Mouse (Mus musculus): Measurements from ENCODE around the gene Gpn2. TPM values are rescaled to one million over a fixed set of nuclear protein-coding genes. Genes with fewer than 3 reads are reported as not detected.

Gpn2 gene
- polyA plus RNA-seq, 1 experiment from 2014 or later, result 23.6 TPM

DNA sequence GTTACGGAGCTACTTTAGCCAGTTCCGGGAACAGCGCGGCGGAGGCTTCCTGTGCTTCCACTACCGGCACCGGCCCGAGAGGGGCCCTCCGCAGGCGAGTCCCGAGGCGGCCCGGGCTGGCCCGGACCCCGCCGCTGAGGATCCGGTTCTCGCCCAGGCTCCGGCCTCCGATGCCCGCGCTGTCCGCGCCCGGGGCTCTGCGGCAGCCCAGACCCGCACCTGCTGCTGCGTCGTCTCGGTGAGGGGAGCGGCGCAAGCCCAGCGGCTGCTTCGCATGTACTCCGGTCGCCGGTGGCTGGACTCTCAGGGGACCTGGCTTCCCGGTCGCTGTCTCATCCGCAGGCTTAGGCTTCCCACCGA is 9.3 kb upstream of the Gpn2 start:
- WGBS, result under 1% methylated on average over 41 of the region's 41 CpGs
- DNase-seq (ENCODE audit: low spot score), result no peak
- Histone ChIP-seq H3K4me3 (ENCODE audit: low read depth, low read length) (peak overlapping the region; percentile 98), H3K27me3 (ENCODE audit: control insufficient read depth, insufficient read depth, low read length) (no peaks in the 10 kb centered on the region), H3K4me1 (ENCODE audit: control insufficient read depth, insufficient read depth, low read length) (no peaks in the 10 kb centered on the region), H3K9me3 (replicated peaks; ENCODE audit: control insufficient read depth, low read length) (no peaks in the 10 kb centered on the region), H3K27ac (replicated peaks; ENCODE audit: low read depth, low read length) (no peak overlapping the region; the same call in 1 of the 2 replicates), H3K4me2 (ENCODE audit: low read depth, low read length) (peak overlapping the region; percentile 89), H3K36me3 (replicated peaks; ENCODE audit: control insufficient read depth, insufficient read depth, low read depth, low read length) (no peaks in the 10 kb centered on the region; the same call in 1 of the 2 replicates), H3K9ac (replicated peaks; ENCODE audit: low read length) (peak overlapping the region; percentile 91)
- ATAC-seq (replicated peaks; ENCODE audit: insufficient number of reproducible peaks, low FRiP score, low TSS enrichment, low read depth), result 0 out of 2 replicates have a peak, but pooled peaks have one; percentile 8

- ATAC-seq (replicated peaks; ENCODE audit: insufficient number of reproducible peaks, low FRiP score, low TSS enrichment, low read depth) (no peak), DNase-seq (ENCODE audit: low spot score) (no peak)
- Histone ChIP-seq H3K4me1 (ENCODE audit: control insufficient read depth, insufficient read depth, low read length) (no peaks in the 10 kb centered on the region), H3K27ac (replicated peaks; ENCODE audit: low read depth, low read length) (no peak overlapping the region), H3K9me3 (replicated peaks; ENCODE audit: control insufficient read depth, low read length) (no peaks in the 10 kb centered on the region), H3K27me3 (ENCODE audit: control insufficient read depth, insufficient read depth, low read length) (no peaks in the 10 kb centered on the region), H3K36me3 (replicated peaks; ENCODE audit: control insufficient read depth, insufficient read depth, low read depth, low read length) (no peaks in the 10 kb centered on the region; the same call in 1 of the 2 replicates), H3K4me2 (ENCODE audit: low read depth, low read length) (no peak overlapping the region), H3K4me3 (ENCODE audit: low read depth, low read length) (no peak overlapping the region), H3K9ac (replicated peaks; ENCODE audit: low read length) (no peak overlapping the region)
- 75% methylated on average over 12 of the region's 12 CpGs for WGBS
Measured at GRCm38 (mm10) chr4:133577983-133578382, 6.2 kb upstream of the Gpn2 start.

DNA sequence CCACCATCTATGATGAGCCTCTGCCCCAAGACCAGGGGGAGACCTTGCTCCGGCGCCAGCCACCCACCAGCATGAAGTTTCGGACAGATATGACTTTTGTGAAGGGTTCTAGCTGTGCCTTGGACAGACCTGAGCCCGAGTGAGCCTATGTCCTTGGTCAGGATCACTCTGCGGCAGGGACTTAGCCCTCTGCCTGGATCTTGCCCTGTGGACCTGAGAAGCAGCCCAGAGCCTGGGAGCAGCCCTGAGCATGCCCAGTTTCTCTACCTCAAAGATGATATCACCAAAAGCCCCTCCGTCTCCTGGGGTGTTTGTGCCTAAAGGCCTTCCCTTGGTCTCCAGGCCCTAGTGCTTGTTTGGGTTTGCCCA is 488 bp upstream of the Gpn2 start:
- Histone ChIP-seq H3K4me3 (ENCODE audit: low read depth, low read length) (peak overlapping the region; percentile 91), H3K9ac (replicated peaks; ENCODE audit: low read length) (peak overlapping the region; percentile 84), H3K4me2 (ENCODE audit: low read depth, low read length) (peak overlapping the region; percentile 99), H3K4me1 (ENCODE audit: control insufficient read depth, insufficient read depth, low read length) (peaks cover 4% of the 10 kb centered on the region; the same call in 1 of the 2 replicates), H3K27me3 (ENCODE audit: control insufficient read depth, insufficient read depth, low read length) (no peaks in the 10 kb centered on the region), H3K9me3 (replicated peaks; ENCODE audit: control insufficient read depth, low read length) (no peaks in the 10 kb centered on the region), H3K36me3 (replicated peaks; ENCODE audit: control insufficient read depth, insufficient read depth, low read depth, low read length) (peaks cover 2% of the 10 kb centered on the region), H3K27ac (replicated peaks; ENCODE audit: low read depth, low read length) (no peak overlapping the region)
- WGBS, result 63% methylated on average over 6 of the region's 6 CpGs
- no peak for DNase-seq (ENCODE audit: low spot score)
- no peak for ATAC-seq (replicated peaks; ENCODE audit: insufficient number of reproducible peaks, low FRiP score, low TSS enrichment, low read depth)

- no peaks in the 10 kb centered on the region for H3K9me3 ChIP-seq (replicated peaks; ENCODE audit: control insufficient read depth, low read length)
- WGBS, result 33% methylated on average over 7 of the region's 7 CpGs
- H3K4me1 ChIP-seq (ENCODE audit: control insufficient read depth, insufficient read depth, low read length), result no peaks in the 10 kb centered on the region
- H3K27me3 ChIP-seq (ENCODE audit: control insufficient read depth, insufficient read depth, low read length), result no peaks in the 10 kb centered on the region
- H3K36me3 ChIP-seq (replicated peaks; ENCODE audit: control insufficient read depth, insufficient read depth, low read depth, low read length), result no peaks in the 10 kb centered on the region; the same call in none of the 2 replicates
- H3K27ac ChIP-seq (replicated peaks; ENCODE audit: low read depth, low read length), result no peak overlapping the region
- no peak overlapping the region for H3K4me2 ChIP-seq (ENCODE audit: low read depth, low read length)
- no peak overlapping the region for H3K9ac ChIP-seq (replicated peaks; ENCODE audit: low read length)
- H3K4me3 ChIP-seq (ENCODE audit: low read depth, low read length), result no peak overlapping the region
- DNase-seq (ENCODE audit: low spot score), result peak; percentile 85
- no peak for ATAC-seq (replicated peaks; ENCODE audit: insufficient number of reproducible peaks, low FRiP score, low TSS enrichment, low read depth)
Measured at GRCm38 (mm10) chr4:133592570-133592969, 8.4 kb downstream of the Gpn2 start.

GRCm38 (mm10) chr4:133595538-133595937 is 11.4 kb downstream of the Gpn2 start:
- DNase-seq (ENCODE audit: low spot score) (no peak), ATAC-seq (replicated peaks; ENCODE audit: insufficient number of reproducible peaks, low FRiP score, low TSS enrichment, low read depth) (no peak)
- 70% methylated on average over 7 of the region's 7 CpGs for WGBS
- Histone ChIP-seq H3K9me3 (replicated peaks; ENCODE audit: control insufficient read depth, low read length) (no peaks in the 10 kb centered on the region), H3K4me2 (ENCODE audit: low read depth, low read length) (no peak overlapping the region), H3K9ac (replicated peaks; ENCODE audit: low read length) (no peak overlapping the region), H3K4me3 (ENCODE audit: low read depth, low read length) (no peak overlapping the region), H3K4me1 (ENCODE audit: control insufficient read depth, insufficient read depth, low read length) (no peaks in the 10 kb centered on the region), H3K36me3 (replicated peaks; ENCODE audit: control insufficient read depth, insufficient read depth, low read depth, low read length) (no peaks in the 10 kb centered on the region; the same call in 1 of the 2 replicates), H3K27me3 (ENCODE audit: control insufficient read depth, insufficient read depth, low read length) (peaks cover 9% of the 10 kb centered on the region), H3K27ac (replicated peaks; ENCODE audit: low read depth, low read length) (no peak overlapping the region)

DNA sequence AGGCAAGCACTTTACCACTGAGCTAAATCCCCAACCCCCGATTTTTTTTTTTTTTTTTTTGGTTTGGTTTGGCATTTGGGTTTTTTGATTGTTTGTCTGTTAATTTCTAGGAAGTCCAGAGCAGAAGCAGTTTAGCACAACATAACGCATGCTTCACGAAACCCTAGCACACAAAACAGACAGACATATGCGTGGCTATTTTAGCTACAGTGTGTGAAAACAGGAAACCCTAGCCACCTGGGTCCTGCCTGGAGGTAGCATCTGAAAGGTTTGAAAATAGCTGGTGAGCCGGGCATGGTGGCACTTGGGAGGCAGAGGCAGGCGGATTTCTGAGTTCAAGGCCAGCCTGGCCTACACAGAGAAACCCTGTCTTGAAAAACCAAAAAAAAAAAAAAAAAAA is 11.9 kb downstream of the Gpn2 start:
- no peak overlapping the region for H3K4me2 ChIP-seq (ENCODE audit: low read depth, low read length)
- ATAC-seq (replicated peaks; ENCODE audit: insufficient number of reproducible peaks, low FRiP score, low TSS enrichment, low read depth), result no peak
- DNase-seq (ENCODE audit: low spot score), result no peak
- no peaks in the 10 kb centered on the region for H3K9me3 ChIP-seq (replicated peaks; ENCODE audit: control insufficient read depth, low read length)
- H3K27me3 ChIP-seq (ENCODE audit: control insufficient read depth, insufficient read depth, low read length), result peaks cover 9% of the 10 kb centered on the region
- H3K4me3 ChIP-seq (ENCODE audit: low read depth, low read length), result no peak overlapping the region
- H3K4me1 ChIP-seq (ENCODE audit: control insufficient read depth, insufficient read depth, low read length), result no peaks in the 10 kb centered on the region
- 81% methylated on average over 6 of the region's 6 CpGs for WGBS
- H3K9ac ChIP-seq (replicated peaks; ENCODE audit: low read length), result no peak overlapping the region
- no peaks in the 10 kb centered on the region; the same call in 1 of the 2 replicates for H3K36me3 ChIP-seq (replicated peaks; ENCODE audit: control insufficient read depth, insufficient read depth, low read depth, low read length)
- H3K27ac ChIP-seq (replicated peaks; ENCODE audit: low read depth, low read length), result no peak overlapping the region

DNA sequence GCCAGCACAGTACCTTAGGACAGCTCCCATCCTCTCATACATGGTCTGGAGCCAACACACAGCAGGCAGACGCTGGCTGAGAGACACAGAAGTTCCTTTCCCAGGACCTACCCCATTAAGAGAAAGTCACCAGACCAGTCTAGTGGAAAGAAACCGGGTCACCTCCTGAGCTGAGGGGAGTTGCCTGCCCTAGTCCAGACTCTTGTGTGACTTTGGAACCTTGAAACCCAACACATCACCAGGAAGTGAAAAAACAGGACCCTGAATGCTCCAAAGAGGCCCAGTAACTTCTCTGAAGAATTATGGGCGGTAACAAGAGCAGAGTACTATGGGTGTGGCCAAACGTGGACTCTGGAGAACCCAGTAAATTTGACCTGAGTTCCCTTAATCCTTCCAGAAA is 14.5 kb downstream of the Gpn2 start:
- Histone ChIP-seq H3K9ac (replicated peaks; ENCODE audit: low read length) (no peak overlapping the region), H3K9me3 (replicated peaks; ENCODE audit: control insufficient read depth, low read length) (no peaks in the 10 kb centered on the region), H3K36me3 (replicated peaks; ENCODE audit: control insufficient read depth, insufficient read depth, low read depth, low read length) (no peaks in the 10 kb centered on the region), H3K4me3 (ENCODE audit: low read depth, low read length) (no peak overlapping the region), H3K4me2 (ENCODE audit: low read depth, low read length) (no peak overlapping the region), H3K27me3 (ENCODE audit: control insufficient read depth, insufficient read depth, low read length) (peaks cover 20% of the 10 kb centered on the region), H3K27ac (replicated peaks; ENCODE audit: low read depth, low read length) (no peak overlapping the region), H3K4me1 (ENCODE audit: control insufficient read depth, insufficient read depth, low read length) (peaks cover 3% of the 10 kb centered on the region; the same call in 1 of the 2 replicates)
- ATAC-seq (replicated peaks; ENCODE audit: insufficient number of reproducible peaks, low FRiP score, low TSS enrichment, low read depth), result no peak
- DNase-seq (ENCODE audit: low spot score), result no peak
- WGBS, result 47% methylated on average over 4 of the region's 4 CpGs

DNA sequence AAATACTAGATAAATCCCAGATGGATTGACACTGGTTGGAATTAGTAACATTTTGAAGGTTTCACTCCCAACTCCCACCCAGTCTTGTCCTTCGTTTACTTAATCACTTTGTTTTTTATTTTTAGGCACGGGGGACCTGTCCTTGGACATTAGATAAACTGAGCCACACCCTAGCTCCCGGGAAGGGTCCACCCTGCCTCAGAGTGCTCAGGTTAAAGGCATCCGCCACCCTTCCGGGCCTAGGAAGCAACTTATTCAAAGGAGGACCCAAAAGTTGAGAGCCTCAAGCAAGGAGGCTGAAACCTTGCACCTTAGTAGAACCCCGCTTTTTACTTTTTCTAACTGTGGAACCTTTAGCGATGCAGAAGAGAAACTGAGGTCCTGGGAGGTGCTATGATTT is 15.0 kb downstream of the Gpn2 start:
- H3K9me3 ChIP-seq (replicated peaks; ENCODE audit: control insufficient read depth, low read length), result no peaks in the 10 kb centered on the region
- peaks cover 3% of the 10 kb centered on the region; the same call in 1 of the 2 replicates for H3K4me1 ChIP-seq (ENCODE audit: control insufficient read depth, insufficient read depth, low read length)
- ATAC-seq (replicated peaks; ENCODE audit: insufficient number of reproducible peaks, low FRiP score, low TSS enrichment, low read depth), result no peak
- H3K4me3 ChIP-seq (ENCODE audit: low read depth, low read length), result peak overlapping the region; percentile 46
- DNase-seq (ENCODE audit: low spot score), result no peak
- H3K4me2 ChIP-seq (ENCODE audit: low read depth, low read length), result peak overlapping the region; percentile 84
- peaks cover 20% of the 10 kb centered on the region for H3K27me3 ChIP-seq (ENCODE audit: control insufficient read depth, insufficient read depth, low read length)
- 22% methylated on average over 7 of the region's 7 CpGs for WGBS
- no peak overlapping the region for H3K27ac ChIP-seq (replicated peaks; ENCODE audit: low read depth, low read length)
- H3K36me3 ChIP-seq (replicated peaks; ENCODE audit: control insufficient read depth, insufficient read depth, low read depth, low read length), result no peaks in the 10 kb centered on the region
- peak overlapping the region; percentile 51 for H3K9ac ChIP-seq (replicated peaks; ENCODE audit: low read length)
